Mouse (Mus musculus): Measurements from ENCODE around the gene Mcm9. TPM values are rescaled to one million over a fixed set of nuclear protein-coding genes. Genes with fewer than 3 reads are reported as not detected.

Gene Mcm9
- total and polyA plus RNA-seq, 2 experiments from 2014 or later, result 7.7 to 8.0 TPM

DNA sequence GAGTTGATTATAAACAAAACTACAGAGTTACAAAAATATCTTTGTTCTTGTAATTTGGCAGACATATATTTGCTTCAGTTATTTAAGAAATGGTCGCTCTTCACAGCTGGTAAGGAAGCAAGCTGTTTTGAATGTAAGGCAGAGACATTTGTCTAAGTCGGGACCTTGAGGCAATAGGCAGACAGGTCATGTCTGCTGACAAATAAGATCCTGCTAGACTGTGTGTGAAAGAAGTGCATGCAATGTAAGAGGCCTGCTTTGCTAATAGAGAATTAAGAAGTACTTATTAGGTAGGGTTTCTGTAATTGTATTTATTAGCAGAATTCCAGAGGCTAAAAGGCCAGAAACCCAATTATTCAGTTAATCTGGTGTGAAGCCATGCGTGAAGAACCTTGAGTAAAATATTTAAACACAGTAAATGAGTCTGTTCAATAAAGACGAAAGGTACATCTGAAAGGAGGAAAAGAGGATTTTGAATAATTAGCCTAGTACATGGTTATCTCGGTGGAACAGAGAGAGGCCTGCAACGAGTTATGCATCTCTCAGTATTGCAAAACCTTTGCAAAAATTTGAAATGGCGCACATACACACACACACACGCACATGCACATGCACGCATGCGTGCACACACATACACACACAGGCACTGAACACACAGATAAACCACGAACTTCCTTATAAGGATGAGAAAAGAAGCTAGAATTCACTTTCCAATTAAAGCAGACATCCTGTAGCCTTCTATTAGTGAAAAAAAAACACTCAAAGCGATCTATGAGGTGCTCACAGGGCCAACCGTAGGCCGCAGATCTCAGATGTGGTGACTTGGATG lies 112.3 kb downstream of the Mcm9 start:
- Histone ChIP-seq H3K27me3 (ENCODE audit: insufficient read depth, low read length) (no peaks in the 10 kb centered on the region), H3K9ac (replicated peaks; ENCODE audit: low read length) (no peak overlapping the region), H3K4me2 (ENCODE audit: low read depth, low read length) (no peak overlapping the region), H3K36me3 (ENCODE audit: insufficient read depth, low read length) (no peaks in the 10 kb centered on the region), H3K4me1 (ENCODE audit: insufficient read depth, low read length) (peaks cover 9% of the 10 kb centered on the region; the same call in 1 of the 2 replicates), H3K27ac (peak overlapping the region; percentile 73), H3K4me3 (ENCODE audit: low read length) (no peak overlapping the region), H3K9me3 (ENCODE audit: low read length) (no peaks in the 10 kb centered on the region)
- DNase-seq (ENCODE audit: low spot score) (no peak), ATAC-seq (no peak)
- no peak for TF ChIP-seq CTCF (IDR thresholded peaks at IDR 0.05; ENCODE audit: low read depth)
- WGBS, result 69% methylated on average over 14 of the region's 14 CpGs

DNA sequence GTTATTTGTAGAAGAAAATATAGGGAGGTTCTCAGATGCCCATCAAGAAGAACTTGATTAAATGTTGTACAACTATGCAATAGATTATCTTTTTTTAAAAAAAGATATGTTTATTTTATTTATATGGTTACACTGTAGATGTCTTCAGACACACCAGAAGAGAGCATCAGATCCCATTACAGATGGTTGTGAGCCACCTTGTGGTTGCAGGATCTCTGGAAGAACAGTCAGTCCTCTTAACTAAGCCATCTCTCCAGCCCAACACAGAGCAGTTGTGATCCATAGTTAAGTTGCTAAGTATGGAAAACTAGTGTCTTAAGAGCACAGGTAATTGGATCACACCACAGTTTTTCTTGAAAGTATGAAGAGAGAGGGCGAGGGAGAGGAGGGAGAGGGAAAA lies 117.7 kb downstream of the Mcm9 start:
- H3K36me3 ChIP-seq (ENCODE audit: insufficient read depth, low read length), result no peaks in the 10 kb centered on the region
- TF ChIP-seq CTCF (IDR thresholded peaks at IDR 0.05; ENCODE audit: low read depth), result peak; percentile 38
- no peak overlapping the region for H3K4me2 ChIP-seq (ENCODE audit: low read depth, low read length)
- DNase-seq (ENCODE audit: low spot score) (no peak), ATAC-seq (no peak)
- H3K9me3 ChIP-seq (ENCODE audit: low read length), result no peaks in the 10 kb centered on the region
- no peak overlapping the region for H3K27ac ChIP-seq
- no peak overlapping the region for H3K4me3 ChIP-seq (ENCODE audit: low read length)
- 75% methylated on average over 1 of the region's 1 CpGs for WGBS
- H3K4me1 ChIP-seq (ENCODE audit: insufficient read depth, low read length), result 0 out of 2 replicates have a peak, but pooled peaks cover 3% of the 10 kb centered on the region
- no peak overlapping the region for H3K9ac ChIP-seq (replicated peaks; ENCODE audit: low read length)
- no peaks in the 10 kb centered on the region for H3K27me3 ChIP-seq (ENCODE audit: insufficient read depth, low read length)

GRCm38 (mm10) chr10:53509158-53509773 lies 121.0 kb downstream of the Mcm9 start:
- Histone ChIP-seq H3K4me1 (ENCODE audit: insufficient read depth, low read length) (0 out of 2 replicates have a peak, but pooled peaks cover 3% of the 10 kb centered on the region), H3K9ac (replicated peaks; ENCODE audit: low read length) (no peak overlapping the region), H3K4me3 (ENCODE audit: low read length) (no peak overlapping the region), H3K36me3 (ENCODE audit: insufficient read depth, low read length) (no peaks in the 10 kb centered on the region), H3K9me3 (ENCODE audit: low read length) (no peaks in the 10 kb centered on the region), H3K27ac (no peak overlapping the region), H3K4me2 (ENCODE audit: low read depth, low read length) (no peak overlapping the region), H3K27me3 (ENCODE audit: insufficient read depth, low read length) (no peaks in the 10 kb centered on the region)
- TF ChIP-seq CTCF (IDR thresholded peaks at IDR 0.05; ENCODE audit: low read depth), result peak; percentile 82
- 21% methylated on average over 6 of the region's 6 CpGs for WGBS
- peak; percentile 86 for ATAC-seq
- peak; percentile 87 for DNase-seq (ENCODE audit: low spot score)

GRCm38 (mm10) chr10:53508676-53509075 lies 121.6 kb downstream of the Mcm9 start:
- H3K4me2 ChIP-seq (ENCODE audit: low read depth, low read length), result no peak overlapping the region
- H3K27me3 ChIP-seq (ENCODE audit: insufficient read depth, low read length), result no peaks in the 10 kb centered on the region
- TF ChIP-seq CTCF (IDR thresholded peaks at IDR 0.05; ENCODE audit: low read depth), result no peak
- DNase-seq (ENCODE audit: low spot score) (no peak), ATAC-seq (peak; percentile 39; the same call in 1 of the 2 replicates)
- no peak overlapping the region for H3K9ac ChIP-seq (replicated peaks; ENCODE audit: low read length)
- no peaks in the 10 kb centered on the region for H3K9me3 ChIP-seq (ENCODE audit: low read length)
- no peak overlapping the region for H3K27ac ChIP-seq
- no peak overlapping the region for H3K4me3 ChIP-seq (ENCODE audit: low read length)
- no peaks in the 10 kb centered on the region for H3K36me3 ChIP-seq (ENCODE audit: insufficient read depth, low read length)
- H3K4me1 ChIP-seq (ENCODE audit: insufficient read depth, low read length), result 0 out of 2 replicates have a peak, but pooled peaks cover 3% of the 10 kb centered on the region

- no peak for DNase-seq (ENCODE audit: low spot score)
- Histone ChIP-seq H3K27ac (no peak overlapping the region), H3K4me1 (ENCODE audit: insufficient read depth, low read length) (0 out of 2 replicates have a peak, but pooled peaks cover 3% of the 10 kb centered on the region), H3K36me3 (ENCODE audit: insufficient read depth, low read length) (no peaks in the 10 kb centered on the region), H3K27me3 (ENCODE audit: insufficient read depth, low read length) (no peaks in the 10 kb centered on the region), H3K4me2 (ENCODE audit: low read depth, low read length) (no peak overlapping the region), H3K9me3 (ENCODE audit: low read length) (no peaks in the 10 kb centered on the region), H3K9ac (replicated peaks; ENCODE audit: low read length) (no peak overlapping the region), H3K4me3 (ENCODE audit: low read length) (no peak overlapping the region)
- 85% methylated on average over 2 of the region's 2 CpGs for WGBS
- no peak for ATAC-seq
- no peak for TF ChIP-seq CTCF (IDR thresholded peaks at IDR 0.05; ENCODE audit: low read depth)
Observed at GRCm38 (mm10) chr10:53505526-53505925, 124.7 kb downstream of the Mcm9 start.

- Histone ChIP-seq H3K9ac (replicated peaks; ENCODE audit: low read length) (no peak overlapping the region), H3K4me1 (ENCODE audit: insufficient read depth, low read length) (0 out of 2 replicates have a peak, but pooled peaks cover 3% of the 10 kb centered on the region), H3K4me3 (ENCODE audit: low read length) (no peak overlapping the region), H3K9me3 (ENCODE audit: low read length) (no peaks in the 10 kb centered on the region), H3K36me3 (ENCODE audit: insufficient read depth, low read length) (no peaks in the 10 kb centered on the region), H3K27me3 (ENCODE audit: insufficient read depth, low read length) (no peaks in the 10 kb centered on the region), H3K27ac (no peak overlapping the region), H3K4me2 (ENCODE audit: low read depth, low read length) (no peak overlapping the region)
- WGBS, result 78% methylated on average over 3 of the region's 3 CpGs
- DNase-seq (ENCODE audit: low spot score) (no peak), ATAC-seq (no peak)
- no peak for TF ChIP-seq CTCF (IDR thresholded peaks at IDR 0.05; ENCODE audit: low read depth)
Observed at GRCm38 (mm10) chr10:53505069-53505468, 125.2 kb downstream of the Mcm9 start.

Measured in hindbrain, postnatal 0 days (tissue).